Mouse (Mus musculus) layer of hippocampus, adult 2 months (tissue): Measurements from ENCODE around the gene Gm5157. TPM values are rescaled to one million over a fixed set of nuclear protein-coding genes. Genes with fewer than 3 reads are reported as not detected.
"Not testable (repeated sequence)": the region's sequence is repeated elsewhere in the genome, so short reads cannot be mapped to it uniquely, and the experiment has no call there.

ENCODE experiments used
- DNase-seq, 2 experiments: peaks; one replicate each; pipeline ENCODE4 v3.0.0; 2022; ENCODE audit warnings: low spot score in 2 of 2
- H3K27ac ChIP-seq: fragments of 200-600 bp; 2 replicates; pipeline ENCODE4 v1.8.1; 2022
- H3K4me3 ChIP-seq: fragments of 200-600 bp; 2 replicates; pipeline ENCODE4 v1.8.1; 2022; ENCODE audit warnings: mild to moderate bottlenecking
- long read RNA-seq, 2 experiments: library from polyadenylated mRNA; stranded (forward); transcript quantifications; one replicate each; pipeline ENCODE4 v2.0.0; 2021; ENCODE audit warnings: borderline mapping rate in 2 of 2
- total RNA-seq, 2 experiments: library from RNA; stranded (reverse); gene quantifications; 2 replicates each; pipeline ENCODE4 v1.2.3; 2021

Gm5157 gene
- total RNA-seq = not detected
- long read RNA-seq, experiment 1 = 0 reads
- long read RNA-seq, experiment 2 = 0 reads

GRCm38 (mm10) chr7:21190323-21190722, at the start of gene Gm5157:
Gene Gm5157 (minus strand): TSS chr7:21190423.
- not testable (repeated sequence) for H3K27ac ChIP-seq, DNase-seq, H3K4me3 ChIP-seq

GRCm38 (mm10) chr7:21161885-21162284, 28.3 kb downstream of the Gm5157 start, which contains the start of gene Vmn1r123:
Gene Vmn1r123 (plus strand): TSS chr7:21162185.
- DNase-seq, H3K27ac ChIP-seq, H3K4me3 ChIP-seq: not testable (repeated sequence)

Other genes with a start within 250 kb of the Gm5157 start
- not detected for gene Vmn1r119, start 178.0 kb downstream of the Gm5157 start, total RNA-seq
- gene Vmn1r120, start 136.6 kb downstream of the Gm5157 start, total RNA-seq = not detected
- gene Vmn1r121, start 91.9 kb downstream of the Gm5157 start, total RNA-seq = not detected
- not detected for gene Vmn1r122, start 56.3 kb downstream of the Gm5157 start, total RNA-seq
- gene Vmn1r123, start 28.2 kb downstream of the Gm5157 start, total RNA-seq = not detected
- not detected for gene Vmn1r124, start 70.2 kb upstream of the Gm5157 start, total RNA-seq
- gene Vmn1r125, start 81.8 kb upstream of the Gm5157 start, total RNA-seq = not detected
- gene Vmn1r126, start 111.0 kb upstream of the Gm5157 start, total RNA-seq = not detected
- not detected for gene Vmn1r127, start 129.4 kb upstream of the Gm5157 start, total RNA-seq
- gene Vmn1r128, start 158.9 kb upstream of the Gm5157 start, total RNA-seq = not detected
- gene Vmn1r129, start 170.9 kb upstream of the Gm5157 start, total RNA-seq = not detected
- not detected for gene Gm6882, start 242.3 kb upstream of the Gm5157 start, total RNA-seq